Mouse (Mus musculus) intestine, embryonic 14.5 days (tissue): ENCODE results near the gene Gm10271. TPM values are rescaled to one million over a fixed set of nuclear protein-coding genes. Genes with fewer than 3 reads are reported as not detected.
A peak's percentile ranks its signal among the peaks of the same experiment; 100 is the strongest.

Experiments used
- ATAC-seq: fragments of 200-750 bp; cut with Nextera tagmentation; replicated peaks from 2 replicates; pipeline ENCODE4 v1.8.0; 2017; ENCODE audit warnings: low read depth, moderate number of reproducible peaks, moderate TSS enrichment, moderate library complexity; ENCODE audit not compliant: low FRiP score, low TSS enrichment
- DNase-seq: peaks from one replicate; pipeline ENCODE4 v3.0.0-alpha.2; 2018; ENCODE audit warnings: low spot score
- H3K27ac ChIP-seq: fragments of 300-500 bp; sonication (generic); 2 replicates; pipeline ENCODE4 v1.5.1; 2014; ENCODE audit warnings: low read depth, mild to moderate bottlenecking, control low read depth
- H3K27me3 ChIP-seq: fragments of 300-500 bp; sonication (generic); replicated peaks from 2 replicates; pipeline ENCODE4 v1.6.1; 2014; ENCODE audit warnings: low read length, control low read depth; ENCODE audit not compliant: control insufficient read depth, insufficient read depth
- H3K36me3 ChIP-seq: fragments of 300-500 bp; sonication (generic); 2 replicates; pipeline ENCODE4 v1.6.1; 2014; ENCODE audit warnings: low read length, control low read depth; ENCODE audit not compliant: control insufficient read depth, insufficient read depth
- H3K4me1 ChIP-seq: fragments of 300-500 bp; sonication (generic); replicated peaks from 2 replicates; pipeline ENCODE4 v1.6.1; 2014; ENCODE audit warnings: low read length, control low read depth, mixed read lengths; ENCODE audit not compliant: control insufficient read depth, insufficient read depth
- H3K4me2 ChIP-seq: fragments of 300-500 bp; sonication (generic); 2 replicates; pipeline ENCODE4 v1.6.1; 2014; ENCODE audit warnings: low read length
- H3K4me3 ChIP-seq: fragments of 300-500 bp; sonication (generic); 2 replicates; pipeline ENCODE4 v1.5.1; 2014; ENCODE audit warnings: low read depth, low read length, control low read depth, mixed read lengths
- H3K9ac ChIP-seq: fragments of 300-500 bp; sonication (generic); 2 replicates; pipeline ENCODE4 v1.6.1; 2014; ENCODE audit warnings: mild to moderate bottlenecking, low read length
- H3K9me3 ChIP-seq: fragments of 300-500 bp; sonication (generic); 2 replicates; pipeline ENCODE4 v1.6.1; 2016; ENCODE audit warnings: low read length, control low read depth; ENCODE audit not compliant: control insufficient read depth
- WGBS: fragments of 180-500 bp; shearing (Covaris S2); extraction: QIAGEN DNeasy Blood & Tissue Kit; methylation state at CpG from one replicate; pipeline ENCODE4 v1.1.7; 2014; 5-methylcytosine and 5-hydroxymethylcytosine counted together
- polyA plus RNA-seq: library from polyadenylated mRNA; unstranded; fragments of >200 nt; fragmentation: Nextera tagmentation; extraction: Ambion mirVana; gene quantifications from 2 replicates; pipeline ENCODE4 v1.2.1, GENCODE M21; 2014

Gm10271 gene
- polyA plus RNA-seq, 1 experiment from 2014 or later, result not detected

DNA sequence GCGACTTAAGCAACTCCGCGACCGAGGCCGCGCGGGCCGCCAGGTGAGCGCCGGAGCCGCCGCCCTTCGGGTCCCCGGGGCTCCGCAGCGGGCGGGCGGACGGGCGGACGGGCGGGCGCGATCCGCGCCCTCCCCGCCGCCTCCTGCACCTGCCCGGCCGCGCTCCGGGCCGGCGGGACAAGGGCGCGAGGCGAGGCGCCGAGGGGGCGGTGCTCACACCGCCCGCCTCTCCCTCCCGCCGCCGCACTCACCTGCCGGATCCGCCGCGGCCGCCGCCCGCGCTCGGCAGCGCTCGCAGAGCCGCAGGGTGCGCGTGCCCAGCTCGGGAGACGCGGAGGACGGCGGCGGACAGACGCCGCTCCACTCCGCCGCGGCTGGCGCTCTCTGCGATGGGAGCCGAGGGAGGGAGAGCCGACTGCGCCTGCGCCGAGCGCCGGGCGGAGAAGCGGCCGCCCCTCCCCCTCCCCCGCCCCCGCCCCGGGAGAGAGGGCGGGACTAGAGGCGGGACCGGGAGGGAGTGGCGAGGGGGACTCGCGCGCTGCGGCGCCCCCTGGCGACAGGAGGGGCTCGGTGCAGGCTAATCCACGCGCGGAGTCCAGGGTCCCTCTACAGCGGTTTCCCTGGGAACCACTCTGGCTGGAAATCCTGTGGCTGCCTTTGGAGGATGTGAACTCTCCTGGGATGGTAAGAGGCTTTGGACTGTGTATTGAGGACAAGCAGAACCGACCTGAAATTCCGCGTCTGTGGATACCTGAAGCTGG, 22.2 kb downstream of the Gm10271 start, which contains the start of gene Rab3ip:
Gene Rab3ip (minus strand): TSS at position 761 of the 761 bp plus-strand sequence.
- Histone ChIP-seq H3K4me3 (peak within 1 kb of the TSS; percentile 67), H3K4me1 (peaks cover 6% of the 10 kb centered on the region), H3K4me2 (peak within 1 kb of the TSS; percentile 60), H3K9me3 (no peaks in the 10 kb centered on the region), H3K36me3 (no peaks in the 10 kb centered on the region), H3K9ac (peak within 1 kb of the TSS; percentile 65), H3K27ac (peak within 1 kb of the TSS; percentile 71), H3K27me3 (no peaks in the 10 kb centered on the region)
- ATAC-seq (peak; percentile 86), DNase-seq (peak; percentile 98)
- WGBS, result under 1% methylated on average over 87 of the region's 103 CpGs

DNA sequence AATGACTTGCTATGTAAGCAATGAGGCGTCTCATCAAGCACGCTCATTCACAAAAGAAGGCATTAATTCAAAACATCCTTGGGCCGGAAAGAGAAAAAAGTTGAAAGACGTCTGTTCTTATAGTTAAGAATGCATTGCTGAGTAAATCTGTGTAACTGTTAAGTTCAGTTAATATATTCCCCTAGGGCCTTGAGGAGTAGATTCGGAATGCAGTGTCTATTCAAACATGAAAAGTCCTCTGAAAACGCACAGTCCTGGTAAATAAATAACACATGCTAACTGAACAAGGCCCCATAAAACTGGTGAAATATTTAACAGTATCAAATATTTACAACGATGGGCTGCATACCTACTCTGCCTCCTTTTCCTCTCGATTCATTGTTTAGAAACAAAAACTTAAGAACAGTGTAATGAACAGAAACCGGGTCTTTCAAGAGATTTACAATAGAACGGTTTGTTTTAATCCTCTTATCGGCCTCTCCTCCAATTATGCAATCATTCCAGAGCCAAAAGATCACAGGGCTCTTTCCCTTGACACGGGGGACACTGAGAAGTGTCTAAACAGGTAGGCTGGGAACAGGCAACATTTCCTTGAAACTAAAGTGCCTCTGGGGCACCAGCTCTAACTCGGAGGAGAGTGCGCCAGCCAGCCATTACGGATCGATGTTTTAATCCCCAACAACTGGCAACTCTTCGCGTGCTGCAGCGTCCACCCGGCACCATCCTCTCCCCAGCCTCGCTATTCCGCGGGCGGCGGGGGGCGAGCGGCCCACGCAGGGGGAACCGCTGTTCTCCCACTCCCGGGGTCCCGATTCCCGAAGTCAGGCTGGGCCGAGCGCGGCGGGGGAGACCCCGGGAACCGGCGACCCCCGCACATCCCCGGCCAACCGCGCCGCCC, 23.0 kb downstream of the Gm10271 start:
- peak overlapping the region; percentile 71 for H3K27ac ChIP-seq
- H3K9me3 ChIP-seq, result no peaks in the 10 kb centered on the region
- H3K4me2 ChIP-seq, result peak overlapping the region; percentile 60
- H3K4me3 ChIP-seq, result peak overlapping the region; percentile 67
- DNase-seq (peak; percentile 69), ATAC-seq (peak; percentile 12)
- WGBS, result 3% methylated on average over 43 of the region's 44 CpGs
- H3K27me3 ChIP-seq, result no peaks in the 10 kb centered on the region
- peak overlapping the region; percentile 65 for H3K9ac ChIP-seq
- no peaks in the 10 kb centered on the region for H3K36me3 ChIP-seq
- peaks cover 6% of the 10 kb centered on the region for H3K4me1 ChIP-seq

DNA sequence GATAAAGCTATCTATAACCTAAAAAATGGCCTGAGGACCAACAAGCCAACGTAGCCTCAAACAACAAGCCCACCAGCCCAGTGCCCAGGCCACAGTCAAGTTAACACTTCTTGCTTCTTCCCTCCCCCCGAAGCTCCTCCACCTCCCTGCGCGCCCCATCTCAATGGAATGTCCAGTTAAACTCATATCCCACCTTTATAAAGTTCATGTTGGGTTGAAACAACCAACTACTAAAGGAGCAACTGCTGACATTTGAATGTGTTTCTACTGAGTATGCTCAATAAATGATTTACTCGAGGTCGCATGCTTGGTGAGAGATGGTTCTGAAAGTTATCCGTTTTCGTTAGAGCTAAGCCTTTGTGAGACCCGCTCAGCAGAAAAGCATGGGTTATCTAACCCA, 24.0 kb downstream of the Gm10271 start:
- DNase-seq (no peak), ATAC-seq (no peak)
- WGBS, result 71% methylated on average over 9 of the region's 9 CpGs
- H3K36me3 ChIP-seq, result no peaks in the 10 kb centered on the region
- no peaks in the 10 kb centered on the region for H3K9me3 ChIP-seq
- H3K4me3 ChIP-seq, result peak overlapping the region; percentile 67
- no peak overlapping the region for H3K27ac ChIP-seq
- no peaks in the 10 kb centered on the region for H3K27me3 ChIP-seq
- peaks cover 6% of the 10 kb centered on the region for H3K4me1 ChIP-seq
- no peak overlapping the region for H3K9ac ChIP-seq
- H3K4me2 ChIP-seq, result peak overlapping the region; percentile 60

DNA sequence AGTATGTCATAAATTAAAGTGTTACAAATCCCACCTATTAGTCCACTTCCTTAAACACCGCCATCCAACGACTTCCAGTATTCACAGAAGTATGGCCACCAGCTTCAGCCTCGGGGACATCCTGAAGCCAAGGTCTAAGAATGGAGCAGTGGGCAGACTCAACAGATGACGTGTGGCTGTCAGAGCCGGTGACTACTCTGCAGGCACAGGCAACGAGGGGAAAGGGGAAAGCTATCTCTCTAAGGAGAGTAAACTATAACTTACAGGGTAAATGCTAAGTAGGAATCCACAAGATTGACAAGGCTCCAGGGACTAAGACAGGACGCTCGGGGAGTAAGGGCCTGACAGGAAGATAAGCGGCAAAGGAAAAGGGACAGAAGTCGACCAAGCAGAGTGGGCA, 27.5 kb downstream of the Gm10271 start:
- Histone ChIP-seq H3K27me3 (no peaks in the 10 kb centered on the region), H3K9me3 (0 out of 2 replicates have a peak, but pooled peaks cover 3% of the 10 kb centered on the region), H3K9ac (no peak overlapping the region), H3K4me2 (no peak overlapping the region), H3K4me1 (peaks cover 6% of the 10 kb centered on the region), H3K27ac (no peak overlapping the region), H3K4me3 (no peak overlapping the region), H3K36me3 (no peaks in the 10 kb centered on the region)
- 64% methylated on average over 10 of the region's 10 CpGs for WGBS
- DNase-seq, result no peak
- no peak for ATAC-seq

DNA sequence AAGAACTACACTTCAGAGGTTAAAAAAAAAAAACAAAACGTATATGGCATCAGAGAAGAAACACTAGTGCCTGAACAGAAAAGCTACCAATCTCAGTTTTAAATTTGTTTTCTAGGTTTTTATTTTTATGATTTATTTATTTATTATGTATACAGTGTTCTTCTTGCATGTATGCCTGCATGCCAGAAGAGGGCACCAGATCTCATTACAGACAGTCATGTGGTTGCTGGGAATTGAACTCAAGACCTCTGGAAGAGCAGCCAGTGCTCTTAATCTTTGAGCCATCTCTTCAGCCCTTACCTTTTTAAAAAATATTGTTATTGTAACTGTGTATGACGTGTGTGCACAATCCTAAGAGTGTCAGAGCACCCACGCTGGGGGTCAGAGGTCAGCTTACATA, 28.3 kb downstream of the Gm10271 start:
- H3K36me3 ChIP-seq, result peaks cover under 1% of the 10 kb centered on the region; the same call in 1 of the 2 replicates
- 78% methylated on average over 3 of the region's 3 CpGs for WGBS
- no peak overlapping the region for H3K9ac ChIP-seq
- no peak overlapping the region for H3K4me3 ChIP-seq
- no peak overlapping the region for H3K4me2 ChIP-seq
- no peak overlapping the region for H3K27ac ChIP-seq
- no peak for DNase-seq
- H3K9me3 ChIP-seq, result 0 out of 2 replicates have a peak, but pooled peaks cover 3% of the 10 kb centered on the region
- no peak for ATAC-seq
- no peaks in the 10 kb centered on the region for H3K27me3 ChIP-seq
- H3K4me1 ChIP-seq, result peaks cover 5% of the 10 kb centered on the region

DNA sequence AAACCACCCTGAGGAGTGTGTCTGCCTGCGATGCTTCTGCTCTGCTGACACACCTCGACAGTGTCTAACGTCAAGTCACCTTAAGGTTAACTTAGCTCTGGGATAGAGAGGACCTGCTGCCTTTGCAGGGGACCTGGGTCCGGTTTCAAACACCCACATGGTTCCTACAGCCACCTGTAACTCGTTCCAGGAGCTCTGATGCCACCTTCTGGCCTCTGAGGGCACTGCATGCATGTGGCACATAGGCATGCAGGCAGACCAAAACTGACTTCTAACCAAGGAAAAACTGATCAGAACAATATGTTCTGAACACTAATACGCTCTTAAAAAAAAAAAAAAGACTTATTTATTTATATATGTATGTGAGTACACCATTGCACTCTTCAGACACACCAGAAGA, 29.4 kb downstream of the Gm10271 start:
- 0 out of 2 replicates have a peak, but pooled peaks cover 3% of the 10 kb centered on the region for H3K9me3 ChIP-seq
- no peak overlapping the region for H3K27ac ChIP-seq
- no peak overlapping the region for H3K4me2 ChIP-seq
- no peak overlapping the region for H3K9ac ChIP-seq
- no peak overlapping the region for H3K4me3 ChIP-seq
- DNase-seq, result peak; percentile 61
- H3K36me3 ChIP-seq, result peaks cover 12% of the 10 kb centered on the region
- ATAC-seq, result no peak
- WGBS, result 91% methylated on average over 6 of the region's 6 CpGs
- H3K27me3 ChIP-seq, result no peaks in the 10 kb centered on the region
- H3K4me1 ChIP-seq, result no peaks in the 10 kb centered on the region

DNA sequence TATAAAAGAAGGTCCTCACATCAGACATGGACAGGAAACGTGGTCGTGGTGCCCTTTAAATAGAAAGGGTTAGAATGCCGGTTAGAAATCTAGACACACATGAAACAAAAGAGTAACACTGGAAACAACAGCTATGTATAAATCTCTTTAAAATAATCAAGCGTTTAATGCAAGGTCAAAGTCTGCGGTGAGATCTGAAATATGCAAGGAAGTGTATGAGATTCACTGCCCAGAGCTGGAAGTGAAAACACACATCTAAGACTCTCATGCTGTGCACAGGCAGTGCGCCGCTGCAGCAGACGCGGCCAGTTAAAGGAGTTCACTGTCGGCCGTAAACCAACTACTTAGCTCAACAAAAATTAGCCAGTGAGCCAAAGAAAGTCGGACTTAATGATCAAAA, 37.4 kb downstream of the Gm10271 start:
- no peak for ATAC-seq
- Histone ChIP-seq H3K27ac (no peak overlapping the region), H3K4me1 (no peaks in the 10 kb centered on the region), H3K9ac (no peak overlapping the region), H3K27me3 (no peaks in the 10 kb centered on the region), H3K4me3 (no peak overlapping the region), H3K9me3 (no peaks in the 10 kb centered on the region), H3K36me3 (peaks cover 38% of the 10 kb centered on the region), H3K4me2 (no peak overlapping the region)
- WGBS, result 80% methylated on average over 12 of the region's 12 CpGs
- DNase-seq, result no peak

DNA sequence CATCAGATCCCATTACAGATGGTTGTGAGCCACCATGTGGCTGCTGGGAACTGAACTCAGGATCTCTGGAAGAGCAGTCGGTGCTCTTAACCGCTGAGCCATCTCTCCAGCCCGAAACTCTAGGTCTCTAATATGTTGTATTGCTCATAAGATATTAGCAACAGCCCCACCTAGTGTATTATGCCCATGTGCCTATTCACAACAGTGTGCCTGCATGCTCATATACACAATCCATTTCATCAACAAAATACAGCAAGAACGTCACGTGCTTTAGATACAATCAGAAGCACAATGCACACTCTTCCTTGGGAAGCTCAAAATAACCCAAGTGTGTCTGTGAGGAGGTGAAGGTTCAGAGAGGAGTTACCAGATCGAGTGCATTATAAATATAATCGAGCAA, 38.6 kb downstream of the Gm10271 start:
- Histone ChIP-seq H3K4me3 (no peak overlapping the region), H3K27me3 (no peaks in the 10 kb centered on the region), H3K9ac (no peak overlapping the region), H3K36me3 (peaks cover 34% of the 10 kb centered on the region), H3K27ac (no peak overlapping the region), H3K4me2 (no peak overlapping the region), H3K9me3 (no peaks in the 10 kb centered on the region), H3K4me1 (no peaks in the 10 kb centered on the region)
- DNase-seq (no peak), ATAC-seq (no peak)
- WGBS, result 89% methylated on average over 7 of the region's 7 CpGs
